Mouse (Mus musculus): ENCODE measurements around the gene Myh2.

- TF ChIP-seq CTCF (IDR thresholded peaks at IDR 0.05; ENCODE audit: control insufficient read depth, insufficient read depth, low read length) (no peak), POLR2A (IDR thresholded peaks at IDR 0.05; ENCODE audit: borderline replicate concordance, control insufficient read depth, low read depth, low read length) (no peak)
Observed at GRCm38 (mm10) chr11:67145482-67146408, 25.1 kb upstream of the Myh2 start.
